Mouse (Mus musculus) cerebellum, adult 18-20 months (tissue): Measurements from ENCODE around the gene Dcx.

ENCODE experiments used
- DNase-seq, 2 experiments: peaks; one replicate each; pipeline ENCODE4 v3.0.0; 2021

Gene Dcx

GRCm38 (mm10) chrX:143932958-143933357, at the start of gene Dcx:
Gene Dcx (minus strand): TSS chrX:143933311.
- DNase-seq: no peak

DNA sequence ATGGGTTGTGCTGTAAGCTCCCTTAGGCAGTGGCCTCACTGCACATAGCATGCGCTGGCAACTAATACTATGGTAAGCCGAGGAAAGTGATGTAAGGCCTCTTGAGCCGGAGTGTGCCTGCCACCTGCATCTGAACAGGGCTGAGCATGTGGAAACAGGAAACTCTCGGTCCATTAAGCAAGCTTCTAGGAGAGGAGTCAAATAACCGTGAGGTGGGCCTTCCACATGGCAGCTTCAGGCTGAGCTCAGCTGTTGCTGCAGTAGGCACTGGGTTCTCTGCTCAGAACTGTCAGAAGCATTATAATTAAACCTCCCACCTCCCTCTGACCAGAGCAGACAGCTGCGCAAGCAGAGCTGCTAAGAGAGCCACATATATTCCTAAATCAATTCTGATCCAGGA, 33.1 kb upstream of the Dcx start:
- DNase-seq: no peak

DNA sequence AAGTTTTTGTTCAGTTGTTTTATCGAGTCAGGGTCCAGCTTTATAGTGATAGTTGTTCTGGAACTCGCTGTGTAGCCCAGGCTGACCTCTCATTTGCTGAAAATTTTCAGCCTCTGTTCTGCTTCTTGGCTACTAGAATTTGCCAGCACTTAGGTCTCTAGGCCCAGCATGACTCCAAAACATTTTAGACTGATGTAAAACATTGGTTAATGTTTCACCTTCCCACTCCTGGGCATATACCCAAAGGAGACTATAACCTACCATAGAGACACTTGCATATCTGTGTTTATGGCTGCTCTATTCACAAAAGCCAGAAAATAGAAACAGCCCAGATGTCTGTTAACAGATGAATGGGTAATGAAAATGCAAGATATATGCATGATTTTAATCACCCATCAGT, 560 bp upstream of the Dcx start:
- DNase-seq: no peak

- no peak for DNase-seq
Observed at GRCm38 (mm10) chrX:143932530-143932929, 581 bp downstream of the Dcx start.

DNA sequence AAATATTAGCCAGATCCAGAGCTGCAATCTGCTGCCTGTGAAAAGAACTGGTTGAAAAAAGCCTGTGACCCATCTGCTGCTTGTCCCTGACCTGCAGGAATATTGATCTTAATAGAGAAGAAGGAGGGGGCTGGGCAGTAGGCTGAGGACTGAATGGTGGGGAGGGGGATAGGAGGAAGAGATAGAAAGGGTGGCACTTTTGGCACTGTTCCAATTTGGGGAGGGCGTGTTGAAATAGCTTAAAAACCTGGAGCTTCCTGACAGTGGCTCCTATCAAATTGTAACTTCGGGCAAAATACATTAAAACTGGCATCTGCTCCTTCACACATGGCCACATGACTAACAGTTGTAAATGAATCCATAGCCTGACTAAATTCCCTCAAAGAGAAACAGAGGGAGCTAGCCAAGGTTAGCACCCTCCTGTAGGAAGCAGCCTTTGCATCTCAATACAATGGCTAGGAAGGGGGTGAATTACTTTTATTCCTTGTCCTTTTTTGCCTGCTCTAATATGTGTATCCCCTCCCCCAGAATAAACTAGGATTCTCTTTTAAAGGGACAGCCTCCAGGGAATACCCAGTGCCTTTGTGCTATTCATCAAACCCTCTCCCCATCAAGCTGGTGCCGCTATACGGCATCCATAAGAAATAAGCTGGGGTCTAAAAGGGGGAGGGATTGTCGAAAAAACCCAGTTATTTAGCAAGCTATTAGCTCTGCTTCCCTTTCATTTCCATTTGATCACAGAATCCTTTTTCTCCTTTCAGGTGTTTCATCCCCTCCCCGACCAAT, 1.5 kb downstream of the Dcx start:
- DNase-seq: no peak

GRCm38 (mm10) chrX:143922070-143922469, 11.0 kb downstream of the Dcx start:
- DNase-seq: no peak

DNA sequence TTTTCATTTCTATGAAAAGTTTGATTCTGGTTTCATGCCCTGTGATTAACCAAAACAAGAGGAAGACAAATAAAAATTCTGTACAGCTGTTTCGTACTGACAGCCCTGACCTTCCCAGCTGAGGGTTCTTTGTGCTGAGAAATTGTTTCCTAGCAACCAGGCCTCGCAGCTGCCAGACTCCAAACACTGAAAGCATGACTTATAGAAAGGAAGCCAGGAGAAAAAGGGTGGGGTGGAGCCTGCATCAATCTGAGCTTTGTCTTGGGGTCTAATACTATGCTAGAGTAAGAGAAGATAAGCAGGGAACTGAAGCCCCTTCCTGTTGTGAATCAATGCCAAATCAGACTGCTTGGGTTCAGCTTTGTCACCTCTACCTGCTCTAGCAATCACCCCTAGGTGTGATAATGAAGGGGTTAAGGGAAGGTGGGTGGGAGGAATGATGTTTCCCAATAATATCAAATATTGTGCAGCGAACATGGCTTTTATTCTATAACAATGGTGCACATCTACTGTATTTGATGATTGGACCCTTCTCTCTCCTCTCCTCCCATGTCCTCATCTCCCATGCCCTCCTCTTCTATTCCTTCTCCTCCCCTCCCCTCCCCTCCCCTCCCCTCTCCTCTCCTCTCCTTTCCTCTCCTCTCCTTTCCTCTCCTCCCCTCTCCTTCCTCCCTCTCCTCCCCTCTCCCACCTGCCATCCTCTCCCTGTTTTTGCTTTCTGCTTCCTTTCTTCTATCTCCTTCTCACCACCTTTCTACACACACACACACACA, 26.2 kb downstream of the Dcx start:
- no peak for DNase-seq

GRCm38 (mm10) chrX:143904689-143905088, 28.4 kb downstream of the Dcx start:
- DNase-seq: no peak

GRCm38 (mm10) chrX:143902300-143902699, 30.8 kb downstream of the Dcx start:
- DNase-seq: no peak

GRCm38 (mm10) chrX:143897363-143898285, 35.5 kb downstream of the Dcx start:
- DNase-seq: peak in 1 of 2 experiments; percentile 20

- DNase-seq: no peak
Observed at GRCm38 (mm10) chrX:143896936-143897335, 36.2 kb downstream of the Dcx start.

- no peak for DNase-seq
Observed at GRCm38 (mm10) chrX:143893180-143893579, 39.9 kb downstream of the Dcx start.

DNA sequence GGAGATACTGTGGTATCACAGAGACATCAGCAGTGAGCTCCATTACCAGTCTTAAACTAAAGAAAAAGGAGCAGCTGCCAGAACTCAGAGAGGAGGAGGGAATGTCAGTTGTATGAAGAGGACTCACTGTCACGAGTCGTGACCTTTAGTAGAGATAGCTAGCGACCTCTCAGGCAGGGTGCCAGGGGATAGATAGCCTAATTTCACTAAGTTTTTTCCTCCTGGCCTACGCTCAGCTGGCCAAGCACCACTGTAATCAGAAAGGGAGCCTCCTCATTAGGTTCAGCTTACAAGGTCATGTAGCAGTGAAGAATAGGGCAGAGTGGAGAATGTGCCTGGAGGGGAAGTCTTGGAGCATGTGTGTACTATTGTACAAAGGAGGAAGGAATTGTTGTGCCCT, 47.3 kb downstream of the Dcx start:
- DNase-seq: no peak

GRCm38 (mm10) chrX:143884953-143885352, 48.2 kb downstream of the Dcx start:
- no peak for DNase-seq

DNA sequence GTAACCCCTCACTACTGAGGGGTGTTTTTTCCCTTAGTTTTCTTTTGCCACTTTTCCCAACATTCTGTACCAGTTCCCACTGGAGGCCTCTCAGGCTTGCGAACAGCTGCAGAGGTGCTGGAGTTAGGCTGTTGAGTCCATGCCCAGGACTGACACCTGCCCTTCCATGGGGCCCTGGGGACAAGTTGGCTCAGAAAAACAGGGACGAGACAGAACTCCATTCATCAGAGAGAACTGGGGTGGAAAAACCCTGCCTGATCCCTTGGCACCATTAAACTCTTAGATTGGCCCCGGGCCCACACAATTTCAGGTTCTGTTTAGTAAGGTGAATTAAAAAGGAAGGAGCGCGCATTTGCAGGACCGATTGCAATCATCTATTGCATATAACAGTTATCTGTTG, 48.8 kb downstream of the Dcx start:
- peak; percentile 3 to 20 for DNase-seq

- no peak for DNase-seq
Observed at GRCm38 (mm10) chrX:143881806-143882468, 51.2 kb downstream of the Dcx start.

DNA sequence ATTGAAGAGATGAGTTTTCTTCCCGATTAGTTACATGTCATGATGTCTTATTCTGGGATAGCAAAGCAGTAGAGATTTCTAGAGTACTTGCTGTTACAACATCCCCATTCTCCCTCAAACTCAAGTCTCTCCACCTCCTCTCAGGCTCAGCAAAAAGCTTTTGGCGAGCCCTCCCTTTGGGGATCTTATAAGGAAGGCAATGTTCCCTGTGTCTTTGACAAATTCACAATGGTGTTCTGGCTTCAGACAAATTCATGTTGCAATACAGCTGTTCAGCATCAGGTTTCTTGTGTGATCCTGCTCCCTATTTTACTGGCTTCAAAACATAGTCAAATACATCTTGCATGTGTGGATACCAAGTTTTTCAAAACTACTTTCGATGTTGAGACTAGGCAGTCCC, 53.5 kb downstream of the Dcx start:
- no peak for DNase-seq

DNA sequence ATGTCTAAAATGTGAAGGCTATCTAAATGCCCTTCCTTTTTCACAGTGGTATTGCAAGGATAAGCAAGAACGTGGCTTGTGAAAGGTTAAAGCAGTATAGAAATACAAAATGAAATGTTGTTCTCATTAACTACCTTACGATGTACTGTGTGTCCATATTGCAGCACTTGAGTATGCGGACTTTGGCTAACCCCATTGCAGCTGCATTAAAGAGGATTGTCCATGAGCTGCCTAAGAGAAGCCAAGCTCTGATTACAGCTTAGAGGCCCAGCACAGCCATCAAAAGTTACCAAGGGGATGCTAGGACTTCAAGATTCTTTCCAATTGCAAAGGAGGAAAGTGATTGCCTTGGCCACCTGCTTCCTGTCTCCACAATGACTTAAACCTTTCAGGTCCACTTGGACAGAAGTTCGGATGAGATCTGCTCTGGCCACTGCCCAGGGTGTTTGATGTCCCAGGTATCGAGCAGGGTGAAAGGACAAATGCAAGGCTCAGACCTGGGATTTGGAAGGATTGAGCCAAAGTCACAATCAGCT, 65.9 kb downstream of the Dcx start:
- no peak for DNase-seq

GRCm38 (mm10) chrX:143851351-143851750, 81.8 kb downstream of the Dcx start:
- no peak for DNase-seq

GRCm38 (mm10) chrX:143849969-143850368, 83.1 kb downstream of the Dcx start:
- DNase-seq: no peak

DNA sequence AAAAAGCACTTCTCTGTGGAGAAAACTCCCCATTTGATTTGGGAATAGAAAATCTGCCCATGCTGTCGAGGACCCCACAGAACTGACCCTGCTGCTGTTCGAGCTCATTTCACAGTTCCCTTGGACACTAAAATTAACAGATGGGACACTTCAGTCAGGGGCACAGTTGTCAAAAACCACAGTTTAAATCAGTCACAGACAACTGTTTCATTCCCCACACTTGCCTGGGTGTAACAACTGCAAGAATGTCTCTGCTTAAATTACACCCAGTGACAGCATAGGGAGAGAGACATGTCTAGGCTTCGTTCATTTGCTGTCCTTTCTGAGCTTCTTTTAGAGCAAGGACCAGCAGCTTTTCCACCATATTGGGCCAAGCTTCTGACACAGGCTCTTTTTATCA, 86.5 kb downstream of the Dcx start:
- no peak for DNase-seq

DNA sequence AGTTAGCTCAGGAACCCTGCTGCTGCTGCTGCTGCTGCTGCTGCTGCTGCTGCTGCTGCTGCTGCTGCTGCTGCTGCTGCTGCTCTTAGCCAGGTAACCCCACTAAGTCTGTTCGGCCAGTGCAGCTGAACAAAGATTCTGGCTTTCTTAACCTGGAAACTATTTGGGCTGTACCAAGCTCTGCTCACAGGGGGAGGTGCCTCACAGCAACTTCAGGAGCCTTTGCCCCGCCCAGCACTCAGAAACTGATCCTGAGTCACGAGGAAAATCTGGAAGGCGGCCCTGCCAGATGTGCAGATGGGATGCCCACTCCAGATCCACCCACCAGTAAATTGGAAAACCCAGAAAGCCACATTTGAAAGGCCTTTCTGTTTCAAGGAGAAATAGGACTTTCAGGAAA, 105.9 kb downstream of the Dcx start, which contains the start of gene Capn6:
Gene Capn6, minus strand, starts transcription at position 203 of the 400 bp plus-strand sequence.
- DNase-seq: no peak
